Mouse (Mus musculus) layer of hippocampus, postnatal 36 days (tissue): ENCODE data around the gene Hist2h2bb. TPM values are rescaled to one million over a fixed set of nuclear protein-coding genes. Genes with fewer than 3 reads are reported as not detected.

Source experiments
- DNase-seq, 2 experiments: peaks; one replicate each; pipeline ENCODE4 v3.0.0; 2022
- microRNA-seq, 2 experiments: library from miRNA; unstranded; fragments of <30 nt; microRNA quantifications; one replicate each; pipeline ENCODE4 v1.2.0; 2021
- total RNA-seq, 2 experiments: library from RNA; stranded (reverse); gene quantifications; 2 replicates each; pipeline ENCODE4 v1.2.3; 2021

Hist2h2bb gene
- total RNA-seq, 2 experiments from 2014 or later: 120 TPM

- no peak for DNase-seq
Observed at GRCm38 (mm10) chr3:96300706-96301529, 31.4 kb downstream of the Hist2h2bb start.

GRCm38 (mm10) chr3:96302076-96302475 lies 32.5 kb downstream of the Hist2h2bb start:
- DNase-seq: no peak

- no peak for DNase-seq
Observed at GRCm38 (mm10) chr3:96306506-96306905, 37.0 kb downstream of the Hist2h2bb start.

GRCm38 (mm10) chr3:96309441-96309840 lies 39.9 kb downstream of the Hist2h2bb start:
- DNase-seq: no peak

- DNase-seq: no peak
Observed at GRCm38 (mm10) chr3:96312341-96313098, 43.0 kb downstream of the Hist2h2bb start.

Small RNA genes within 50 kb of the gene (microRNA-seq; reads per million reads assigned to microRNA genes)
- gene Gm44492 (0 reads per million in 2 experiments), gene Gm47311 (0 reads per million in 2 experiments), gene Gm47313 (0 reads per million in 2 experiments)

Other genes starting within 250 kb of the Hist2h2bb start
- 10 to 100 TPM; 40.8 to 46.3 TPM for gene Vps45, start 211.3 kb upstream of the Hist2h2bb start, total RNA-seq
- 10 to 100 TPM; 31.0 to 32.6 TPM for gene Otud7b, start 165.2 kb upstream of the Hist2h2bb start, total RNA-seq
- gene Mtmr11, start 107.7 kb upstream of the Hist2h2bb start, total RNA-seq: 1 to 10 TPM; 4.2 to 5.2 TPM
- 10 to 100 TPM; 52.0 to 54.5 TPM for gene Sf3b4, start 97.4 kb upstream of the Hist2h2bb start, total RNA-seq
- gene Sv2a, start 88.6 kb upstream of the Hist2h2bb start, total RNA-seq: 100 to 1,000 TPM; 351 to 376 TPM
- gene Bola1, start 50.0 kb upstream of the Hist2h2bb start, total RNA-seq: 10 to 100 TPM; 15.3 to 18.2 TPM
- gene Hist2h2ab, start 49.9 kb upstream of the Hist2h2bb start, total RNA-seq: 1 to 10 TPM; 7.2 to 8.2 TPM
- gene Hist2h2ac, start 48.9 kb upstream of the Hist2h2bb start, total RNA-seq: 10 to 100 TPM; 20.0 to 22.5 TPM
- gene Hist2h2be, start 48.6 kb upstream of the Hist2h2bb start, total RNA-seq: 1 to 10 TPM; 6.9 to 7.1 TPM
- 10 to 100 TPM; 13.1 to 13.4 TPM for gene Hist2h3c2, start 30.6 kb upstream of the Hist2h2bb start, total RNA-seq
- 100 to 1,000 TPM; 193 to 195 TPM for gene Hist2h2aa2, start 29.5 kb upstream of the Hist2h2bb start, total RNA-seq
- 10 to 100 TPM in 1 of 2 experiments, 1 to 10 TPM in 1; 3.1 to 11.1 TPM for gene Hist2h2aa1, start 24.3 kb upstream of the Hist2h2bb start, total RNA-seq
- not detected for gene Hist2h3c1, start 23.1 kb upstream of the Hist2h2bb start, total RNA-seq
- gene Hist2h4, start 6.4 kb upstream of the Hist2h2bb start, total RNA-seq: 10 to 100 TPM; 27.7 to 30.4 TPM
- gene Hist2h3b, start 1.1 kb upstream of the Hist2h2bb start, total RNA-seq: 10 to 100 TPM; 42.9 to 45.4 TPM
- 1 to 10 TPM; 2.4 to 2.5 TPM for gene Fcgr1, start 24.2 kb downstream of the Hist2h2bb start, total RNA-seq
- gene BC107364, start 182.6 kb downstream of the Hist2h2bb start, total RNA-seq: not detected